Mouse (Mus musculus) lung, embryonic 14.5 days (tissue): ENCODE data around the gene Dnah7b. TPM values are rescaled to one million over a fixed set of nuclear protein-coding genes. Genes with fewer than 3 reads are reported as not detected.
A peak's percentile ranks its signal among the peaks of the same experiment; 100 is the strongest.
"Not testable (repeated sequence)": the region's sequence is repeated elsewhere in the genome, so short reads cannot be mapped to it uniquely, and the experiment has no call there.

Experiments used
- ATAC-seq: fragments of 200-750 bp; cut with Nextera tagmentation; 2 replicates; pipeline ENCODE4 v1.8.0; 2017; ENCODE audit warnings: mild to moderate bottlenecking, moderate TSS enrichment, moderate library complexity; ENCODE audit not compliant: insufficient read depth
- DNase-seq: peaks from one replicate; pipeline ENCODE4 v3.0.0-alpha.2; 2015
- H3K27ac ChIP-seq: fragments of 300-500 bp; sonication (generic); 2 replicates; pipeline ENCODE4 v1.5.1; 2014; ENCODE audit warnings: low read depth, mild to moderate bottlenecking, moderate library complexity
- H3K27me3 ChIP-seq: fragments of 300-500 bp; sonication (generic); 2 replicates; pipeline ENCODE4 v1.6.1; 2014; ENCODE audit warnings: low read length, control low read depth; ENCODE audit not compliant: insufficient read depth
- H3K36me3 ChIP-seq: fragments of 300-500 bp; sonication (generic); 2 replicates; pipeline ENCODE4 v1.6.1; 2014; ENCODE audit warnings: control low read depth; ENCODE audit not compliant: insufficient read depth
- H3K4me1 ChIP-seq: fragments of 300-500 bp; sonication (generic); 2 replicates; pipeline ENCODE4 v1.6.1; 2014; ENCODE audit warnings: antibody characterized with exemption, control low read depth; ENCODE audit not compliant: insufficient read depth
- H3K4me2 ChIP-seq: fragments of 300-500 bp; sonication (generic); 2 replicates; pipeline ENCODE4 v1.6.1; 2014; ENCODE audit warnings: mild to moderate bottlenecking
- H3K4me3 ChIP-seq: fragments of 300-500 bp; sonication (generic); 2 replicates; pipeline ENCODE4 v1.5.1; 2014; ENCODE audit warnings: low read depth, low read length
- H3K9ac ChIP-seq: fragments of 300-500 bp; sonication (generic); 2 replicates; pipeline ENCODE4 v1.6.1; 2014
- H3K9me3 ChIP-seq: fragments of 300-500 bp; sonication (generic); 2 replicates; pipeline ENCODE4 v1.6.1; 2016; ENCODE audit warnings: low read depth, low read length, control low read depth
- CTCF ChIP-seq: IDR thresholded peaks from 2 replicates; pipeline ENCODE4 v1.5.1; 2016; ENCODE audit warnings: antibody characterized with exemption, low read depth
- WGBS: fragments of 180-500 bp; shearing (Covaris S2); extraction: QIAGEN DNeasy Blood & Tissue Kit; methylation state at CpG from one replicate; pipeline ENCODE4 v1.1.7; 2014; 5-methylcytosine and 5-hydroxymethylcytosine counted together
- polyA plus RNA-seq: library from polyadenylated mRNA; unstranded; fragments of >200 nt; fragmentation: Nextera tagmentation; extraction: Ambion mirVana; gene quantifications from 2 replicates; pipeline ENCODE4 v1.2.1, GENCODE M21; 2014

Gene Dnah7b
- 1.9 and 3.2 TPM in 2 replicates for polyA plus RNA-seq

DNA sequence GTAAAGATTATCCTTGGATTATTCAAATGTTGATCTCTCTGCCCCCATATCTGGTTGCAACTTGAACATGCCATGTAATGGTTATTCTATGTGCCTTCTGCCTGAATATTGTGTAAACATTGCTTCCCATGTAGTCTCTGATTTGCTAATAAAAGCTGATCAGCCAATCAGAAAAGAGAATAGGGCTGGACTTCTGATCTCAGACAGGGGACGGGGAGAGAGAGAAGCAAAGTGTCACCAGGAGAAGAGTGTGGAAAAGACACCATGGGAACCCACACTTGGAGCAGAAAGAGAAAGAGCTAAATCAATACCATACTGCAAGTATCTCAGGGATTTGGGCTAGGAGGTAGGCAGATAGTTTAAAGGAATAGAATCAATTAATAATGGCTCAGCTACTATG, at the start of gene Dnah7b:
TSS of gene Dnah7b (plus strand) at position 301 of the 400 bp plus-strand sequence.
- Histone ChIP-seq H3K9me3 (no peaks in the 10 kb centered on the region), H3K36me3 (no peaks in the 10 kb centered on the region), H3K9ac (peak within 1 kb of the TSS; percentile 76), H3K4me1 (no peaks in the 10 kb centered on the region), H3K4me2 (peak within 1 kb of the TSS; percentile 58), H3K4me3 (peak within 1 kb of the TSS; percentile 63), H3K27me3 (no peaks in the 10 kb centered on the region), H3K27ac (peak within 1 kb of the TSS; percentile 87)
- no peak; the same call in 1 of the 2 replicates for ATAC-seq
- no peak for TF ChIP-seq CTCF
- DNase-seq, result no peak
- WGBS, result 18% methylated on average over 1 of the region's 1 CpGs

DNA sequence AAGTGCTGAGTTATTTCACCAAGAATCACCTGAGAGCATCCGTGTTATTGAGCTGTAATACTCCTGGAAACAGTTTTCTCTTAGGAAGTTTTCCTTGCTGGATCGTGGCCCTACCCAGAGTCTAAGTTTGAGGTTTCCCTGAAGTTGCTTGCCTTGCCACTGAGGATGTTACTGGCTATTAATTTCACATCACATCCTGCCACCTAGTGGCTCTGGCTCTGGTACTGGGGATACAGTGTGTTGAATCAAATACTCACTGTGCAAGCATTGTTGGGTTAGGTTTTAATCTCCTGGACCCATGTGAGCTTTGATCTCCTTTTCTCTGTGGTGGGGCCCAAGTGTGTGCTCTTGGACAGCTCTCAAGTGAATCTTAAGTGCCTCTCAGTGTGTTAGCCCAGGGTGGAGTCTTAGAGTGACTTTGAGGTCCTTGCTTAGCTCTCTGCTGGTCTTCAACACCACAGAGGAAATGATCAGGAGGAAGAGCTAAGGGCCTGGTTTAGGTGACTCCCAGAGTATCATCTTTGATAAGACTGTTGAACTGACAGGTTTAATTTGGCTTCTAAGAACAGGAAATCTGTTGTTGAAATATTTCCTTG, 47.6 kb upstream of the Dnah7b start:
- H3K9me3 ChIP-seq, result no peaks in the 10 kb centered on the region
- DNase-seq (peak; percentile 82), ATAC-seq (peak; percentile 73; the same call in 1 of the 2 replicates)
- TF ChIP-seq CTCF, result peak; percentile 82
- no peaks in the 10 kb centered on the region for H3K27me3 ChIP-seq
- WGBS, result 34% methylated on average over 2 of the region's 2 CpGs
- no peaks in the 10 kb centered on the region for H3K4me1 ChIP-seq
- H3K9ac ChIP-seq, result no peak overlapping the region
- H3K4me2 ChIP-seq, result no peak overlapping the region
- H3K27ac ChIP-seq, result no peak overlapping the region
- H3K36me3 ChIP-seq, result no peaks in the 10 kb centered on the region
- H3K4me3 ChIP-seq, result no peak overlapping the region

DNA sequence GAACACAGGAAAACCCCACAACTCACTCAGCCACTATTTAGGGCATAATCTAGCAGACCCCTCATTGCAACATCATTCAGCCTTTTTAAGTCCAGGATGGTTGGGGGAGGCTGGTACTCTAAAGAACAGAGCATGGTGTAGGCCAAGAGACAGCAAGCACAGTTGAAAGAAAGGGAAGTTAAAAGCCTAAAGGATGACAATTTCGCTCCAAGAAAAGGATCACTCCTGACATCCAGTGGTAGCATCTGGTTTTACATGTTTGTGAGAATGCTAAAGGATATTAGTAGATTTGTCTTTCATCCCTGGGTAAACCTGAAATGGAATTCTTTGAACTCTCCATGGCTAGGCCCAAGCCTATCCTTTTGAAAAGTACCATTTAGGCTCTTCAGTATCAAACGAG, 43.9 kb upstream of the Dnah7b start:
- ATAC-seq (peak; percentile 39; the same call in 1 of the 2 replicates), DNase-seq (peak; percentile 82)
- H3K27me3 ChIP-seq, result no peaks in the 10 kb centered on the region
- no peak overlapping the region for H3K4me2 ChIP-seq
- H3K4me1 ChIP-seq, result no peaks in the 10 kb centered on the region
- no peaks in the 10 kb centered on the region for H3K9me3 ChIP-seq
- no peak overlapping the region for H3K27ac ChIP-seq
- H3K4me3 ChIP-seq, result no peak overlapping the region
- peak; percentile 76 for TF ChIP-seq CTCF
- no peaks in the 10 kb centered on the region for H3K36me3 ChIP-seq
- no peak overlapping the region for H3K9ac ChIP-seq
- 28% methylated on average over 2 of the region's 2 CpGs for WGBS

DNA sequence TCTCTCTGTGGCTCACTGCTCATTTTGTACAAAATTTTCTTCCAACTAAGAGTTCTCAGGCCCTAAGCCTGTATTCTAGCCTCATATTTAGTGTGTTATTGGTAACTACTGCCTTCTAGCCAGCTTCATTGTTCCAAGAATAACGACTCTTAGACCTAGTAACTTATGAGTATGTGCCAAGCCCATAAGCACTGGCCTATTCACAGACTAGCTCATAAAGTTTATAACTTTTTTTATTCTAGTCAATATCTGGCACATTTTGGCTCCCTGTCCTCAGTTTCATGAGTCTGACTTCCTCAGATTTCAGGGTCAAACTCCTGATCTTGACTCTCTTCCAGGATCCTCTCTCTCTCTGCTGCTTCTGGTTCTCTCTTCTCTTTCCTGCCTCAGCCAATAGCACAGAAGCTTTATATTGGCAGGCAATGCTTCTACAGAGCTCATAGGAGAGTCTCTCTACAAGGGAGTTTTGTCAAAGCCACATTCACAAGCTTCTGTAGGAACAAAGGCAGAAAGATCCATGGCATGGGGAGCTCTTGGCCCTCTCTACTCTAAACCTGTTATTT, 34.0 kb upstream of the Dnah7b start:
- no peaks in the 10 kb centered on the region for H3K27me3 ChIP-seq
- no peak overlapping the region for H3K9ac ChIP-seq
- no peak overlapping the region for H3K4me2 ChIP-seq
- ATAC-seq (no peak), DNase-seq (no peak)
- H3K27ac ChIP-seq, result no peak overlapping the region
- no peaks in the 10 kb centered on the region for H3K36me3 ChIP-seq
- 73% methylated on average over 1 of the region's 1 CpGs for WGBS
- H3K4me1 ChIP-seq, result no peaks in the 10 kb centered on the region
- no peak for TF ChIP-seq CTCF
- no peak overlapping the region for H3K4me3 ChIP-seq
- no peaks in the 10 kb centered on the region for H3K9me3 ChIP-seq

DNA sequence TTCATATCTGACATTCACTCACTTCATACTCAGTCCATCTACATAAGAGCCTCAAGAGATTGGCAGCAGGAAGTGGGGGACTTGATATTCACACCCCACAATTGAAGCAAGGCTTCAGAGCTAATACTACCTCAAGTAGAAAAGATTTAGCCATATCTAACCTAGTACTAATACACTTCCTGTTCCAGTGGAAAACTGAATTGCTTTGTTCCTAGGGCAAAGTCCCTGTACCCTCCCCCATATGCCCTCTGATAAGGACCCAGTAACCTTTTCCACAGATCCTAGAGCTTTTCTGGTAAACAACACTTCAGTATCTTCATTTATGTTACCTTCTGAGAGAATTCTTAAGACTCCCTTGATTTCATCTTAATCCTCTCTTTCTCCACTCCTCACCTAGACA, 17.9 kb upstream of the Dnah7b start:
- Histone ChIP-seq H3K9ac (no peak overlapping the region), H3K4me3 (no peak overlapping the region), H3K27ac (no peak overlapping the region), H3K4me2 (no peak overlapping the region), H3K36me3 (no peaks in the 10 kb centered on the region), H3K27me3 (no peaks in the 10 kb centered on the region), H3K9me3 (no peaks in the 10 kb centered on the region), H3K4me1 (no peaks in the 10 kb centered on the region)
- TF ChIP-seq CTCF, result no peak
- DNase-seq (no peak), ATAC-seq (no peak)

DNA sequence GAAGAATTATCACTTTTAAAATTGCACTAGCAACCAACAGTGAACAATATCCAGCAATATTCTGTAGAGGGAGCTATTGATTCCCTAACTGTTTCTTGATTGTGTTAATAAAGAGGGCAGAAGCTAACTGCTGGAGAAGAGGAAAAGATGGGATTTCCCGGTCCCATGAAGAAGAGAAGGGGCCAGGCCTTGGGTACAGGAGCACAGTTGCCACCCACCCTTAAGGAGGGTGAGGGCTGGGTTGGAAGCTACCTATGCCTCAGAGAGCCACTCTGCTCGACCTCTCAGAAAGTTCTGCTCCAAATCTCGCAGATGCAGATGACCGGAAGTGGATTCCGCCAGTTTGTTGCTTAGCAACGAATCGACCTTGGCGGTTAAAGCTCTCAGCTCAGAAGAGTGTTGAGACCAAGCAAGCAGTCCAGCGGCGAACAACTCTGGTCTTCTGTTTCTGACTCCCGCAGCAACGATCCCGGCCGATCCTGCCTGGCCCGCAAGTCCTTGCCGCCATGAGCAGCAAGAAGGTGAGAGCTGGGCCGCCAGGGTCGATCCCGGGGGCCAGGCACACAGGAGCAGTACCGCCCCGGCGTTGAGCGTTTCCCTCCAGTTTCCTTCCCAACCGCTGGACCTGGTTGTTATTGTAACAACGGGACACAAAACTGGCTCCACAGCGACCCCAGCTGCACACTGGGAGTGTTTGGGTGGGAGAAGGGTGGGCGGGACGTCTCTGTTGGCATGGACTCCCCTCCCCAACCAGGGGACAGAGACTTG, 553 bp downstream of the Dnah7b start:
- peak overlapping the region; percentile 58 for H3K4me2 ChIP-seq
- peak overlapping the region; percentile 87 for H3K27ac ChIP-seq
- H3K9ac ChIP-seq, result peak overlapping the region; percentile 76
- TF ChIP-seq CTCF, result peak; percentile 76
- peak; percentile 93 for DNase-seq
- H3K36me3 ChIP-seq, result no peaks in the 10 kb centered on the region
- H3K4me1 ChIP-seq, result no peaks in the 10 kb centered on the region
- under 1% methylated on average over 28 of the region's 28 CpGs for WGBS
- H3K9me3 ChIP-seq, result no peaks in the 10 kb centered on the region
- peak overlapping the region; percentile 63 for H3K4me3 ChIP-seq
- peak; percentile 97 for ATAC-seq
- H3K27me3 ChIP-seq, result no peaks in the 10 kb centered on the region

DNA sequence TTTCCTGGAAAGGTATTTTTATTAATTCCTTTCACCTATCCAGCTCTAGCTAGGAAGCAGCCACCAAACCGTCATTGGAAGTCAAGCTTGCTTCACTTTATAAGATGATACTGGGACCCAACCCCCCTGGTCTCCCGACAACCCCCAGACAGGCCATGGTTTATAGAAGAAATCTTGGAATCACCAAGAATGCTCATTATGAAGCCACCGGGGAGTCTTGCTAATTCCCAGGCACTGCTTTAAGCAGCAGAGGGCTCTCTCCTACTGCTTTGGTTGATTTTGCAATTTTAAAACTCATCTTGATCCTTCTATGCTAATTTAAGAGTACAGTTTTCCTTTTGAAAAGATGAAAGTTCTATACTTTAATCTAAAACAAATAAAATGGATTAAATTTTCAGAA, 2.7 kb downstream of the Dnah7b start:
- not testable (repeated sequence) for H3K9ac ChIP-seq
- WGBS, result 71% methylated on average over 3 of the region's 3 CpGs

More for the DNA sequence above, 2.7 kb downstream of the Dnah7b start:
- H3K9me3 ChIP-seq, H3K27ac ChIP-seq, DNase-seq, H3K36me3 ChIP-seq, H3K4me2 ChIP-seq, H3K27me3 ChIP-seq, H3K4me3 ChIP-seq, ATAC-seq, H3K4me1 ChIP-seq: not testable (repeated sequence)
